Mouse (Mus musculus) erythroblast, embryonic 14.5 days (primary cell): ENCODE data around the gene Rrn3.
"Not testable (repeated sequence)": the region's sequence is repeated elsewhere in the genome, so short reads cannot be mapped to it uniquely, and the experiment has no call there.

ENCODE experiments used
- GATA1 ChIP-seq: IDR thresholded peaks from 2 replicates; pipeline ENCODE4 v1.6.1; 2012; ENCODE audit warnings: low read length, inconsistent platforms, mixed read lengths
- TAL1 ChIP-seq: IDR thresholded peaks from 3 replicates; pipeline ENCODE4 v1.6.1; 2012; ENCODE audit warnings: low read length, inconsistent platforms, mixed read lengths

- TF ChIP-seq GATA1, TAL1: not testable (repeated sequence)
These were observed 6.5 kb upstream of the Rrn3 start for GRCm38 (mm10) chr16:13774011-13774410.
